ENCODE assay signal across 8 mouse cellular contexts in genomic region chr5:19909071-19909470, GRCm38 (mm10).
DNase-seq lines count a peak whose midpoint lies in the region; ATAC-seq and TF ChIP-seq lines count a peak whose summit lies in the region.

No protein-coding gene starts in this region.

- no peaks in the 10 kb centered on the region for H3K27me3 ChIP-seq in heart, embryonic 15.5 days
- H3K27me3 ChIP-seq in embryonic facial prominence, embryonic 12.5 days = 0 out of 2 replicates have a peak, but pooled peaks cover 2% of the 10 kb centered on the region
- H3K27me3 ChIP-seq in intestine, embryonic 14.5 days (replicated peaks; ENCODE audit: control insufficient read depth, insufficient read depth, low read length) = peaks cover 23% of the 10 kb centered on the region
- no peaks in the 10 kb centered on the region for H3K27me3 ChIP-seq in midbrain, embryonic 11.5 days (ENCODE audit: control insufficient read depth, insufficient read depth, low read length)
- no peaks in the 10 kb centered on the region for H3K27me3 ChIP-seq in kidney, adult 2 months (replicated peaks; ENCODE audit: control insufficient read depth, insufficient read depth, low read length)

- peak overlapping the region; percentile 80 for H3K4me2 ChIP-seq in heart, embryonic 15.5 days
- peak overlapping the region; percentile 77 for H3K4me2 ChIP-seq in embryonic facial prominence, embryonic 12.5 days (replicated peaks)
- peak overlapping the region; percentile 59 for H3K4me2 ChIP-seq in intestine, embryonic 14.5 days (ENCODE audit: low read length)
- H3K4me2 ChIP-seq in midbrain, embryonic 11.5 days = peak overlapping the region; percentile 75

- ATAC-seq in heart, embryonic 15.5 days (replicated peaks; ENCODE audit: insufficient number of reproducible peaks, insufficient read depth, low FRiP score, low read depth) = no peak
- ATAC-seq in embryonic facial prominence, embryonic 12.5 days (ENCODE audit: insufficient number of reproducible peaks, insufficient read depth, low FRiP score, low TSS enrichment) = no peak
- no peak for ATAC-seq in intestine, embryonic 14.5 days (replicated peaks; ENCODE audit: low FRiP score, low TSS enrichment, low read depth)
- ATAC-seq in midbrain, embryonic 11.5 days (ENCODE audit: low FRiP score) = peak; percentile 38

- no peaks in the 10 kb centered on the region for H3K36me3 ChIP-seq in heart, embryonic 15.5 days
- H3K36me3 ChIP-seq in embryonic facial prominence, embryonic 12.5 days = no peaks in the 10 kb centered on the region
- H3K36me3 ChIP-seq in intestine, embryonic 14.5 days (ENCODE audit: control insufficient read depth, insufficient read depth, low read length) = no peaks in the 10 kb centered on the region
- H3K36me3 ChIP-seq in midbrain, embryonic 11.5 days (ENCODE audit: control insufficient read depth, insufficient read depth, low read length) = no peaks in the 10 kb centered on the region
- H3K36me3 ChIP-seq in kidney, adult 2 months (ENCODE audit: control insufficient read depth, insufficient read depth, low read length) = no peaks in the 10 kb centered on the region

- peak overlapping the region; percentile 38 for H3K4me3 ChIP-seq in heart, embryonic 15.5 days
- H3K4me3 ChIP-seq in embryonic facial prominence, embryonic 12.5 days = peak overlapping the region; percentile 42
- H3K4me3 ChIP-seq in intestine, embryonic 14.5 days (ENCODE audit: low read depth, low read length) = peak overlapping the region; percentile 29
- H3K4me3 ChIP-seq in midbrain, embryonic 11.5 days (ENCODE audit: low read depth, low read length) = peak overlapping the region; percentile 48
- no peak overlapping the region for H3K4me3 ChIP-seq in kidney, adult 2 months (ENCODE audit: insufficient read depth, low read depth, low read length)

- TF ChIP-seq POLR2A in kidney, adult 2 months (IDR thresholded peaks at IDR 0.05; ENCODE audit: low read depth, low read length) = no peak

- H3K4me1 ChIP-seq in heart, embryonic 15.5 days (replicated peaks) = peaks cover 13% of the 10 kb centered on the region
- H3K4me1 ChIP-seq in embryonic facial prominence, embryonic 12.5 days = peaks cover 3% of the 10 kb centered on the region; the same call in 1 of the 2 replicates
- H3K4me1 ChIP-seq in intestine, embryonic 14.5 days (replicated peaks; ENCODE audit: control insufficient read depth, insufficient read depth, low read length) = 0 out of 2 replicates have a peak, but pooled peaks cover 2% of the 10 kb centered on the region
- peaks cover 4% of the 10 kb centered on the region for H3K4me1 ChIP-seq in midbrain, embryonic 11.5 days (ENCODE audit: control insufficient read depth, insufficient read depth, low read length)
- peaks cover 6% of the 10 kb centered on the region for H3K4me1 ChIP-seq in kidney, adult 2 months (ENCODE audit: control insufficient read depth, insufficient read depth, low read length)

- peak overlapping the region; percentile 31; the same call in 1 of the 2 replicates for H3K9ac ChIP-seq in heart, embryonic 15.5 days
- peak overlapping the region; percentile 33; the same call in 1 of the 2 replicates for H3K9ac ChIP-seq in embryonic facial prominence, embryonic 12.5 days
- H3K9ac ChIP-seq in intestine, embryonic 14.5 days (ENCODE audit: low read length) = no peak overlapping the region
- H3K9ac ChIP-seq in midbrain, embryonic 11.5 days (ENCODE audit: low read length) = peak overlapping the region; percentile 64

- no peaks in the 10 kb centered on the region for H3K9me3 ChIP-seq in heart, embryonic 15.5 days (replicated peaks)
- H3K9me3 ChIP-seq in embryonic facial prominence, embryonic 12.5 days = no peaks in the 10 kb centered on the region
- no peaks in the 10 kb centered on the region for H3K9me3 ChIP-seq in intestine, embryonic 14.5 days (ENCODE audit: control insufficient read depth, low read length)
- H3K9me3 ChIP-seq in midbrain, embryonic 11.5 days (ENCODE audit: control insufficient read depth, low read length) = no peaks in the 10 kb centered on the region

- WGBS in heart, embryonic 15.5 days = 5% methylated on average over 11 of the region's 11 CpGs
- 3% methylated on average over 11 of the region's 11 CpGs for WGBS in embryonic facial prominence, embryonic 12.5 days
- WGBS in intestine, embryonic 14.5 days = 5% methylated on average over 11 of the region's 11 CpGs
- WGBS in midbrain, embryonic 11.5 days = under 1% methylated on average over 11 of the region's 11 CpGs
- WGBS in kidney, adult 2 months = 9% methylated on average over 11 of the region's 11 CpGs

- no peak for TF ChIP-seq CTCF in kidney, adult 2 months (conservative IDR thresholded peaks at IDR 0.05; ENCODE audit: insufficient read depth, insufficient read length, low read depth, low read length)

- DNase-seq in heart, adult 9 months (ENCODE audit: low spot score in 2 of 2) = no peak
- DNase-seq in intestine, embryonic 14.5 days (ENCODE audit: low spot score) = no peak
- peak; percentile 92 for DNase-seq in midbrain, embryonic 11.5 days (ENCODE audit: low spot score, missing footprints)
- no peak for DNase-seq in thymus, postnatal 4 days
- no peak for DNase-seq in Muller cell, postnatal 12 days (ENCODE audit: inconsistent ontology term)
- no peak for DNase-seq in kidney, adult 2 months

- no peak overlapping the region for H3K27ac ChIP-seq in heart, embryonic 15.5 days
- no peak overlapping the region for H3K27ac ChIP-seq in embryonic facial prominence, embryonic 12.5 days
- H3K27ac ChIP-seq in intestine, embryonic 14.5 days (ENCODE audit: low read depth) = no peak overlapping the region
- no peak overlapping the region for H3K27ac ChIP-seq in midbrain, embryonic 11.5 days (ENCODE audit: low read depth, low read length)
- H3K27ac ChIP-seq in kidney, adult 2 months (ENCODE audit: insufficient read depth, low read depth, low read length) = no peak overlapping the region
